Mouse (Mus musculus): ENCODE results near the gene Tbl1x.

DNA sequence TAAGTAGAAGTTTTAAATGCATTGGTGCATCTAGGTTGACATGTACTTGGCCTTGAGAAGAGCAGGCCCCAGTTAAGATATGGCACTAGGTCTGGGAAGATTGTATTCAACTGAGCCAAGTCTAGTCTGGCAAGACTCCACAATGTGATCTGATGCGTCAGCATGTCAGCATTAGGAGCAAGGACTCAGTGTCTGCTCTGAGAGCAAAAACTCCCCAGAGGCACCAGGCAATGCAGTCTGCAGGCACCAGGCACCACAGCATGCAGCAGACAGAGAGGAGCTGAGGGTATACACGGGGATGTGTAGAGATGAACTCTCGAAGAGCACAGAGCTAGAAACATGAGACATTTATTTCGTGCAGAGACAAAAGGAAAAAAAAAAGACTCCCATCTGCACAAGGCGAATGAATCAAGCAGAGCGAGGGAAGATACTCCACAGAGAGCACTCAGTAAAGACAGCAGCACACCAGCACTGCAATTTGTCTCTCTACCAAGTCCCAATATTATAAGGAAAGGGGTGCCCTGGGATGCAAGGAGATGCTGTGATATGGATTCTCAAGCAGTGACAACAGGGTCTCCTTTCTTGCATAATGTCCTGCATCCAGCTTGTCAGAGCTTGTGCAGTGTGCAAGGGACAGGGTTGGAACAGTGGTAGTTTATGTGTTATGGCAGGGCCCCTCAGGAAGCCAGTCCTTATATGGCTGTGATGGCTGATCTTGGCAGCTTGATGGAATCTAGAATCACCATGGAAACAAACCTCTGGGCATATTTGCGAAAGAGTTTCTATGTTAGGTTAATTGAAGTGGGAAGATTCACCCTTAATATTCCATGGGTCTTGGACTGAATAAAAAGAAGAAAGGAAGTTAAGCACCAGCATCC lies 22.7 kb upstream of the Tbl1x start:
- no peak for TF ChIP-seq EP300 (IDR thresholded peaks at IDR 0.05; ENCODE audit: low read length)
- TF ChIP-seq POLR2A (IDR thresholded peaks at IDR 0.05; ENCODE audit: low read depth, low read length), result no peak
